Mouse (Mus musculus) embryonic facial prominence, embryonic 12.5 days (tissue): ENCODE measurements around the gene Pkib. TPM values are rescaled to one million over a fixed set of nuclear protein-coding genes. Genes with fewer than 3 reads are reported as not detected.

Experiments
- ATAC-seq: fragments of 200-750 bp; cut with Nextera tagmentation; 2 replicates; pipeline ENCODE4 v1.8.0; 2017; ENCODE audit not compliant: insufficient number of reproducible peaks, insufficient read depth, low FRiP score, low TSS enrichment
- H3K27ac ChIP-seq: fragments of 300-500 bp; sonication (generic); 2 replicates; pipeline ENCODE4 v1.5.1; 2016; ENCODE audit warnings: mild to moderate bottlenecking
- H3K27me3 ChIP-seq: fragments of 300-500 bp; sonication (generic); 2 replicates; pipeline ENCODE4 v1.6.1; 2016; ENCODE audit warnings: mild to moderate bottlenecking, moderate library complexity
- H3K36me3 ChIP-seq: fragments of 300-500 bp; sonication (generic); 2 replicates; pipeline ENCODE4 v1.6.1; 2016; ENCODE audit warnings: mild to moderate bottlenecking
- H3K4me1 ChIP-seq: fragments of 300-500 bp; sonication (generic); 2 replicates; pipeline ENCODE4 v1.6.1; 2016
- H3K4me2 ChIP-seq: fragments of 300-500 bp; sonication (generic); replicated peaks from 2 replicates; pipeline ENCODE4 v1.6.1; 2016; ENCODE audit warnings: mild to moderate bottlenecking, moderate library complexity
- H3K4me3 ChIP-seq: fragments of 300-500 bp; sonication (generic); 2 replicates; pipeline ENCODE4 v1.5.1; 2016; ENCODE audit warnings: mild to moderate bottlenecking
- H3K9ac ChIP-seq: fragments of 300-500 bp; sonication (generic); 2 replicates; pipeline ENCODE4 v1.6.1; 2016; ENCODE audit warnings: mild to moderate bottlenecking, moderate library complexity
- H3K9me3 ChIP-seq: fragments of 300-500 bp; sonication (generic); 2 replicates; pipeline ENCODE4 v1.6.1; 2016; ENCODE audit warnings: mild to moderate bottlenecking, moderate library complexity
- WGBS: fragments of 180-500 bp; shearing (Covaris S2); methylation state at CpG from one replicate; pipeline ENCODE4 v1.1.7; 2016; 5-methylcytosine and 5-hydroxymethylcytosine counted together
- polyA plus RNA-seq: library from polyadenylated mRNA; unstranded; fragments of >200 nt; fragmentation: Nextera tagmentation; extraction: Ambion mirVana; gene quantifications from 2 replicates; pipeline ENCODE4 v1.2.1, GENCODE M21; 2016

Pkib gene
- polyA plus RNA-seq, 1 experiment from 2014 or later: 0.84 TPM

- 72% methylated on average over 2 of the region's 2 CpGs for WGBS
- Histone ChIP-seq H3K9me3 (no peaks in the 10 kb centered on the region), H3K27me3 (no peaks in the 10 kb centered on the region), H3K4me1 (no peaks in the 10 kb centered on the region), H3K4me3 (no peak overlapping the region), H3K36me3 (no peaks in the 10 kb centered on the region), H3K4me2 (no peak overlapping the region), H3K27ac (no peak overlapping the region), H3K9ac (no peak overlapping the region)
- no peak for ATAC-seq
Measured at GRCm38 (mm10) chr10:57741351-57741750, 109.6 kb downstream of the Pkib start.

- Histone ChIP-seq H3K4me3 (no peak overlapping the region), H3K27ac (no peak overlapping the region), H3K4me1 (no peaks in the 10 kb centered on the region), H3K9me3 (no peaks in the 10 kb centered on the region), H3K36me3 (no peaks in the 10 kb centered on the region), H3K9ac (no peak overlapping the region), H3K4me2 (no peak overlapping the region), H3K27me3 (no peaks in the 10 kb centered on the region)
- 71% methylated on average over 7 of the region's 7 CpGs for WGBS
- ATAC-seq: no peak
Measured at GRCm38 (mm10) chr10:57743045-57743444, 111.3 kb downstream of the Pkib start.

- H3K4me1 ChIP-seq: no peaks in the 10 kb centered on the region
- H3K27me3 ChIP-seq: no peaks in the 10 kb centered on the region
- no peak overlapping the region for H3K9ac ChIP-seq
- 0 out of 2 replicates have a peak overlapping the region, but pooled peaks have one; percentile 22 for H3K4me3 ChIP-seq
- WGBS: 6% methylated on average over 6 of the region's 6 CpGs
- no peak overlapping the region for H3K27ac ChIP-seq
- H3K9me3 ChIP-seq: no peaks in the 10 kb centered on the region
- ATAC-seq: no peak
- H3K4me2 ChIP-seq: peak overlapping the region; percentile 33
- H3K36me3 ChIP-seq: no peaks in the 10 kb centered on the region
Measured at GRCm38 (mm10) chr10:57743606-57744016, 111.8 kb downstream of the Pkib start.

- Histone ChIP-seq H3K27ac (no peak overlapping the region), H3K4me2 (no peak overlapping the region), H3K9ac (no peak overlapping the region), H3K4me1 (no peaks in the 10 kb centered on the region), H3K4me3 (no peak overlapping the region), H3K36me3 (no peaks in the 10 kb centered on the region), H3K9me3 (no peaks in the 10 kb centered on the region), H3K27me3 (no peaks in the 10 kb centered on the region)
- WGBS: 23% methylated on average over 2 of the region's 2 CpGs
- ATAC-seq: no peak
Measured at GRCm38 (mm10) chr10:57744128-57744765, 112.5 kb downstream of the Pkib start.

GRCm38 (mm10) chr10:57745452-57745851 is 113.7 kb downstream of the Pkib start:
- H3K36me3 ChIP-seq: no peaks in the 10 kb centered on the region
- H3K9me3 ChIP-seq: no peaks in the 10 kb centered on the region
- ATAC-seq: no peak
- H3K9ac ChIP-seq: no peak overlapping the region
- H3K4me2 ChIP-seq: no peak overlapping the region
- H3K4me3 ChIP-seq: no peak overlapping the region
- H3K4me1 ChIP-seq: no peaks in the 10 kb centered on the region
- no peaks in the 10 kb centered on the region for H3K27me3 ChIP-seq
- H3K27ac ChIP-seq: no peak overlapping the region

- no peak for ATAC-seq
- no peak overlapping the region for H3K4me2 ChIP-seq
Measured at GRCm38 (mm10) chr10:57747127-57747526, 115.3 kb downstream of the Pkib start.

GRCm38 (mm10) chr10:57753343-57753742 is 121.6 kb downstream of the Pkib start:
- WGBS: 74% methylated on average over 1 of the region's 1 CpGs
- no peaks in the 10 kb centered on the region for H3K27me3 ChIP-seq
- ATAC-seq: no peak
- H3K4me3 ChIP-seq: no peak overlapping the region
- H3K36me3 ChIP-seq: no peaks in the 10 kb centered on the region
- no peaks in the 10 kb centered on the region for H3K4me1 ChIP-seq
- H3K4me2 ChIP-seq: no peak overlapping the region
- H3K27ac ChIP-seq: no peak overlapping the region
- no peak overlapping the region for H3K9ac ChIP-seq
- H3K9me3 ChIP-seq: no peaks in the 10 kb centered on the region

More at GRCm38 (mm10) chr10:57747127-57747526, 115.3 kb downstream of the Pkib start:
- H3K4me1 ChIP-seq: no peaks in the 10 kb centered on the region
- H3K4me3 ChIP-seq: no peak overlapping the region
- H3K27me3 ChIP-seq: no peaks in the 10 kb centered on the region
- no peak overlapping the region for H3K27ac ChIP-seq
- no peak overlapping the region for H3K9ac ChIP-seq
- no peaks in the 10 kb centered on the region for H3K9me3 ChIP-seq
- H3K36me3 ChIP-seq: no peaks in the 10 kb centered on the region

GRCm38 (mm10) chr10:57755201-57755736 is 123.5 kb downstream of the Pkib start:
- ATAC-seq: no peak
- H3K9ac ChIP-seq: no peak overlapping the region
- no peaks in the 10 kb centered on the region for H3K9me3 ChIP-seq

GRCm38 (mm10) chr10:57758999-57759398 is 127.2 kb downstream of the Pkib start:
- Histone ChIP-seq H3K4me1 (no peaks in the 10 kb centered on the region), H3K27me3 (no peaks in the 10 kb centered on the region), H3K9me3 (no peaks in the 10 kb centered on the region), H3K27ac (no peak overlapping the region), H3K36me3 (no peaks in the 10 kb centered on the region), H3K9ac (no peak overlapping the region), H3K4me2 (no peak overlapping the region), H3K4me3 (no peak overlapping the region)
- ATAC-seq: no peak
- WGBS: 89% methylated on average over 2 of the region's 2 CpGs

More at GRCm38 (mm10) chr10:57755201-57755736, 123.5 kb downstream of the Pkib start:
- no peaks in the 10 kb centered on the region for H3K27me3 ChIP-seq
- H3K4me1 ChIP-seq: no peaks in the 10 kb centered on the region
- no peak overlapping the region for H3K27ac ChIP-seq
- WGBS: 83% methylated on average over 2 of the region's 2 CpGs
- H3K4me3 ChIP-seq: no peak overlapping the region
- H3K36me3 ChIP-seq: no peaks in the 10 kb centered on the region
- H3K4me2 ChIP-seq: no peak overlapping the region

GRCm38 (mm10) chr10:57760694-57761093 is 128.9 kb downstream of the Pkib start:
- no peak overlapping the region for H3K27ac ChIP-seq
- no peaks in the 10 kb centered on the region for H3K27me3 ChIP-seq
- no peaks in the 10 kb centered on the region for H3K9me3 ChIP-seq
- H3K4me3 ChIP-seq: no peak overlapping the region
- no peak for ATAC-seq
- 68% methylated on average over 3 of the region's 3 CpGs for WGBS
- no peak overlapping the region for H3K9ac ChIP-seq
- no peaks in the 10 kb centered on the region for H3K4me1 ChIP-seq
- H3K36me3 ChIP-seq: no peaks in the 10 kb centered on the region
- H3K4me2 ChIP-seq: no peak overlapping the region

GRCm38 (mm10) chr10:57763044-57763443 is 131.3 kb downstream of the Pkib start:
- Histone ChIP-seq H3K9ac (no peak overlapping the region), H3K27ac (no peak overlapping the region), H3K4me3 (no peak overlapping the region), H3K4me2 (no peak overlapping the region), H3K4me1 (no peaks in the 10 kb centered on the region), H3K9me3 (no peaks in the 10 kb centered on the region), H3K27me3 (no peaks in the 10 kb centered on the region), H3K36me3 (no peaks in the 10 kb centered on the region)
- WGBS: 30% methylated on average over 1 of the region's 1 CpGs
- no peak for ATAC-seq

- Histone ChIP-seq H3K36me3 (no peaks in the 10 kb centered on the region), H3K9ac (no peak overlapping the region), H3K27ac (0 out of 2 replicates have a peak overlapping the region, but pooled peaks have one; percentile 23), H3K4me2 (no peak overlapping the region), H3K4me3 (no peak overlapping the region), H3K9me3 (no peaks in the 10 kb centered on the region), H3K4me1 (peaks cover 19% of the 10 kb centered on the region), H3K27me3 (no peaks in the 10 kb centered on the region)
- 44% methylated on average over 13 of the region's 13 CpGs for WGBS
- no peak for ATAC-seq
Measured at GRCm38 (mm10) chr10:57783289-57784130, 151.7 kb downstream of the Pkib start.
